Mouse (Mus musculus): Measurements from ENCODE around the gene Fam19a1. TPM values are rescaled to one million over a fixed set of nuclear protein-coding genes. Genes with fewer than 3 reads are reported as not detected.
"Not testable (repeated sequence)": the region's sequence is repeated elsewhere in the genome, so short reads cannot be mapped to it uniquely, and the experiment has no call there.

Gene Fam19a1
- polyA plus RNA-seq, 1 experiment from 2014 or later, result 0.05 TPM

- Histone ChIP-seq H3K9ac (no peak overlapping the region), H3K27ac (no peak overlapping the region), H3K4me2 (no peak overlapping the region), H3K4me1 (no peaks in the 10 kb centered on the region), H3K27me3 (replicated peaks) (no peaks in the 10 kb centered on the region), H3K4me3 (no peak overlapping the region), H3K36me3 (no peaks in the 10 kb centered on the region), H3K9me3 (replicated peaks) (no peaks in the 10 kb centered on the region)
- no peak for ATAC-seq
These were observed 54.1 kb downstream of the Fam19a1 start for GRCm38 (mm10) chr6:96167031-96167430.

DNA sequence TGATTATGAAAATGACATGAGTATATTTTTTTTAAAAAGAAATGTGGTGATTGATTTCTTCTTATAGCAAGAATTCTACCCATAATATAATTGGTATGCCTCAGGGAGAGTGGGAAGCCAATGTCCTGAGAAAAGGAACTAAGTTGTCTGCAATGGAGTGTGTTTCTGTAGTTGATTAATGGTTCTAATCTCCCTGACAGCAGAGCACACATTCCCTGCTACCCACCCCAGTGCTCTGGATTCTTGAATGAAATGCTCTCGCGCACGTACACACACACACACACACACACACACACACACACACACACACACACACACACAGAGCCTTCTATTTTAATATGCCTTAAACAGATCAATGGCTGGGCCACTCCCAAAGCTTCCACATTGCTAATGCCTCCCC lies 60.7 kb downstream of the Fam19a1 start:
- no peak overlapping the region for H3K4me3 ChIP-seq
- ATAC-seq, result no peak
- H3K9ac ChIP-seq, result no peak overlapping the region
- H3K36me3 ChIP-seq, result no peaks in the 10 kb centered on the region
- no CpG with 5 or more reads among the region's 3 CpGs for WGBS (ENCODE audit: insufficient replicate concordance)
- no peaks in the 10 kb centered on the region for H3K27me3 ChIP-seq (replicated peaks)
- no peaks in the 10 kb centered on the region for H3K9me3 ChIP-seq (replicated peaks)
- no peak overlapping the region for H3K4me2 ChIP-seq
- no peaks in the 10 kb centered on the region for H3K4me1 ChIP-seq
- H3K27ac ChIP-seq, result no peak overlapping the region

- H3K4me1 ChIP-seq, result no peaks in the 10 kb centered on the region
- no peak overlapping the region for H3K9ac ChIP-seq
- H3K4me3 ChIP-seq, result no peak overlapping the region
- no peak for ATAC-seq
- no peaks in the 10 kb centered on the region for H3K36me3 ChIP-seq
- H3K27ac ChIP-seq, result no peak overlapping the region
- H3K9me3 ChIP-seq (replicated peaks), result no peaks in the 10 kb centered on the region
- H3K4me2 ChIP-seq, result no peak overlapping the region
- H3K27me3 ChIP-seq (replicated peaks), result no peaks in the 10 kb centered on the region
These were observed 65.6 kb downstream of the Fam19a1 start for GRCm38 (mm10) chr6:96178530-96178929.

DNA sequence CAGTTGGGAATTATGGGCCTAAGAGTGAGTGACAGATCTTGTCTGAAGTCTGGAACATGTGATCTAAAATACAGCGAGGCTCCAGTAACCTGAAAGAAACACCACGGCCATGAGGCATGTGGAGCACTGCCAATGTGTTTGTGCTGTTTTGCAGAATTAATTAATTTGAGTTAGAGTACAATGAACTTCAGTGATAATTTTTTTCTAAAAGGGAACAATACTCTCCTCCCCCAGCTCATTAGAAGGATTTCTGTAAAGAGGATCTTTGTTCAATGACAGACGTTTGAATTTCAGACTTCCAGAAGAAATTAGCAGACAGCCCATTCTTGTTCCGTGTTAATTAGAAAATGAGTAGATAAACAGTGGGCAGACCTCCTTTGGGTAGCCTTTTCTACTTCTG lies 70.4 kb downstream of the Fam19a1 start:
- Histone ChIP-seq H3K27me3 (replicated peaks) (no peaks in the 10 kb centered on the region), H3K9ac (no peak overlapping the region), H3K4me3 (no peak overlapping the region), H3K4me2 (no peak overlapping the region), H3K9me3 (replicated peaks) (no peaks in the 10 kb centered on the region), H3K27ac (no peak overlapping the region), H3K4me1 (no peaks in the 10 kb centered on the region), H3K36me3 (no peaks in the 10 kb centered on the region)
- no peak for ATAC-seq
- WGBS (ENCODE audit: insufficient replicate concordance), result 61% methylated on average over 4 of the region's 4 CpGs

- no peaks in the 10 kb centered on the region for H3K27me3 ChIP-seq (replicated peaks)
- no peaks in the 10 kb centered on the region for H3K36me3 ChIP-seq
- no peak overlapping the region for H3K4me3 ChIP-seq
- H3K4me1 ChIP-seq, result no peaks in the 10 kb centered on the region
- WGBS (ENCODE audit: insufficient replicate concordance), result 39% methylated on average over 2 of the region's 2 CpGs
- H3K27ac ChIP-seq, result no peak overlapping the region
- H3K9ac ChIP-seq, result no peak overlapping the region
- H3K4me2 ChIP-seq, result no peak overlapping the region
- no peaks in the 10 kb centered on the region for H3K9me3 ChIP-seq (replicated peaks)
- no peak for ATAC-seq
These were observed 73.6 kb downstream of the Fam19a1 start for GRCm38 (mm10) chr6:96186517-96186916.

- H3K4me2 ChIP-seq; H3K27ac ChIP-seq; H3K27me3 ChIP-seq (replicated peaks); H3K4me1 ChIP-seq; H3K9ac ChIP-seq; ATAC-seq; H3K9me3 ChIP-seq (replicated peaks); H3K4me3 ChIP-seq; H3K36me3 ChIP-seq: not testable (repeated sequence)
- 67% methylated on average over 2 of the region's 2 CpGs for WGBS (ENCODE audit: insufficient replicate concordance)
These were observed 86.0 kb downstream of the Fam19a1 start for GRCm38 (mm10) chr6:96198991-96199390.

GRCm38 (mm10) chr6:96205395-96205794 lies 92.4 kb downstream of the Fam19a1 start:
- 80% methylated on average over 2 of the region's 2 CpGs for WGBS (ENCODE audit: insufficient replicate concordance)
- Histone ChIP-seq H3K27me3 (replicated peaks) (no peaks in the 10 kb centered on the region), H3K27ac (no peak overlapping the region), H3K9me3 (replicated peaks) (no peaks in the 10 kb centered on the region), H3K4me1 (no peaks in the 10 kb centered on the region), H3K9ac (no peak overlapping the region), H3K4me2 (no peak overlapping the region), H3K4me3 (no peak overlapping the region), H3K36me3 (no peaks in the 10 kb centered on the region)
- no peak for ATAC-seq

DNA sequence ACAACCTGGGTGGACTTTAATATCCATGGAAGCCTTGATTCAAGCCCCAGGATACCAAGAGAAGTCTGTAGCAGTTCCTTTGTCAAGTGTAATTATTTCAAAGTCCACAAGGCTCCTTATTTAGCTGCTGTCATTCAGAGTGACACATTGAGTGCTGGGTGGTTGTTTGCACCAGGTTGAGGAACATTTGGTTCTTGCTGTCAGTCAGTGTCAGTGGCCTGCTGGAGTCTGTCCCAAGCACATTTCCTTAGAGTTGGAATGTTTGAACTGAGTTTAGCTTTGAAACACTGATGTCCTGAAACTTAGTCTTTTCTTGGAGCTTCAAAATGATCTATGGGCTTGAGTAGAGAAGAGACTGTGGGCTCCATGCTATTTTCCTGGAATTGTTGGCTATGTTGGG lies 121.9 kb downstream of the Fam19a1 start:
- H3K27ac ChIP-seq, result no peak overlapping the region
- no peak overlapping the region for H3K4me2 ChIP-seq
- no peak overlapping the region for H3K4me3 ChIP-seq
- H3K9ac ChIP-seq, result no peak overlapping the region
- no peak for ATAC-seq
- H3K4me1 ChIP-seq, result no peaks in the 10 kb centered on the region
- no peaks in the 10 kb centered on the region for H3K9me3 ChIP-seq (replicated peaks)
- no peaks in the 10 kb centered on the region for H3K36me3 ChIP-seq
- H3K27me3 ChIP-seq (replicated peaks), result no peaks in the 10 kb centered on the region

DNA sequence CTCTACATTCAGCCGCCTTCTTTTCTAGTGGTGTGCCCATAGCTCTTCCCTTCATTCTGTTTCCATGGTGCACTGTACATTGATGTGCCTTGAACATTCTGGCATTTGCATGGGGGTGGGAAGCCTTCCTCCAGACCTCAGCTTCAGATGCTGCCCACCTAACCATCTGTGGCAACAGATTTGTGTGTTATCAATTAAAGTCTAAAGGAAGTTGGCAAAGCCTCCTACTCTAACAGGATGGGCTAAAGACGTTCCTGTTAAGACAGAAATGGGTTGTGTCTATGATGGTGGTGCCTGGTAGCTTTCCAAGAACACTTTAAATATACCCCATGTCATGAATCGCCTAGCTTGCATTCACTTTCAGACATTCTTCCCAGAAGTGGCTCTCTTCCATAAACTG lies 131.4 kb downstream of the Fam19a1 start:
- WGBS (ENCODE audit: insufficient replicate concordance), result 58% methylated on average over 3 of the region's 3 CpGs
- Histone ChIP-seq H3K9me3 (replicated peaks) (no peaks in the 10 kb centered on the region), H3K4me1 (no peaks in the 10 kb centered on the region), H3K9ac (no peak overlapping the region), H3K27ac (no peak overlapping the region), H3K4me2 (no peak overlapping the region), H3K4me3 (no peak overlapping the region), H3K36me3 (no peaks in the 10 kb centered on the region), H3K27me3 (replicated peaks) (no peaks in the 10 kb centered on the region)
- ATAC-seq, result no peak

GRCm38 (mm10) chr6:96252001-96252400 lies 139.0 kb downstream of the Fam19a1 start:
- Histone ChIP-seq H3K9ac (no peak overlapping the region), H3K4me2 (no peak overlapping the region), H3K27me3 (replicated peaks) (no peaks in the 10 kb centered on the region), H3K4me3 (no peak overlapping the region), H3K27ac (no peak overlapping the region), H3K4me1 (no peaks in the 10 kb centered on the region), H3K36me3 (no peaks in the 10 kb centered on the region), H3K9me3 (replicated peaks) (no peaks in the 10 kb centered on the region)
- WGBS (ENCODE audit: insufficient replicate concordance), result 76% methylated on average over 3 of the region's 3 CpGs
- ATAC-seq, result no peak

DNA sequence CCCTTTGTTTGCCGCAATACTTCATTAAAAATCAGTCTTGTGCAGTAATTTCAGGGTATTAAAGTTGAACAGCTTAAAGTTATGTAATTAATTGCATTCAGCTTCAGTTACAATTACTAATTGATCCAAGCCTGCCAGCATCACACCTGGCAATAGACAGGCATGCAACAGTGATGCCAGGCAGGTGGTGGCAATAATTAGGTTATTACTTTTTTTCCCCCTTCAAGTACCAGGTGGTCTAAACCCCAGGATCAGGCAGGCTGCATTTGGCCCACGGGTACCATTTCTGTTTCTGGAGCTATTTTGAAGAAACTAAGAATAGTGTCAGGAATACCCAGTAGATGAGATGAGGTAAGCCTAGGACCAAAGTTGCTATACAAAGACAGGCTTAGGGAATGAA lies 141.9 kb downstream of the Fam19a1 start:
- 70% methylated on average over 2 of the region's 2 CpGs for WGBS (ENCODE audit: insufficient replicate concordance)

DNA sequence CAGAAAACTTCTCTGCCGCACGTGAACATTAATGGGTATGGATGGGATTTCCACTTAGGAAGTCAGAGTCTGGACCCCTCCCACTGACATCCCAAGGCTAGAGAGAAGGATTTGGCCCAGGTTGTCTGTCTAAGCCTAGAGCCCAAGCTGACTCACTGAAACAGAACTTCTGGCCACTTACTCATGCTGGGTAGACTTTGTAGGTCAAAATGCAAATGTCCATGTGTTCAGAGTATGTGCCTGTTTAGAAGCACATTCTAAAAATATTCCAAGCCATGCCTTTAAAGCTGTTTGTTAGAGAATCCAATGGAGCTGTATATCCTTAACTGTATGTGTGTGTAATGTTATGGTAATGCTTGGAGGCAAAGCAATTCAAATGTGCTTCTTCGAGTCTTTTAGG lies 145.7 kb downstream of the Fam19a1 start:
- 76% methylated on average over 3 of the region's 3 CpGs for WGBS (ENCODE audit: insufficient replicate concordance)
- ATAC-seq, result no peak
- no peak overlapping the region for H3K4me3 ChIP-seq

More for the DNA sequence above, 141.9 kb downstream of the Fam19a1 start:
- Histone ChIP-seq H3K36me3 (no peaks in the 10 kb centered on the region), H3K4me1 (no peaks in the 10 kb centered on the region), H3K9ac (no peak overlapping the region), H3K27ac (no peak overlapping the region), H3K9me3 (replicated peaks) (no peaks in the 10 kb centered on the region), H3K4me3 (no peak overlapping the region), H3K27me3 (replicated peaks) (no peaks in the 10 kb centered on the region), H3K4me2 (no peak overlapping the region)
- no peak for ATAC-seq

DNA sequence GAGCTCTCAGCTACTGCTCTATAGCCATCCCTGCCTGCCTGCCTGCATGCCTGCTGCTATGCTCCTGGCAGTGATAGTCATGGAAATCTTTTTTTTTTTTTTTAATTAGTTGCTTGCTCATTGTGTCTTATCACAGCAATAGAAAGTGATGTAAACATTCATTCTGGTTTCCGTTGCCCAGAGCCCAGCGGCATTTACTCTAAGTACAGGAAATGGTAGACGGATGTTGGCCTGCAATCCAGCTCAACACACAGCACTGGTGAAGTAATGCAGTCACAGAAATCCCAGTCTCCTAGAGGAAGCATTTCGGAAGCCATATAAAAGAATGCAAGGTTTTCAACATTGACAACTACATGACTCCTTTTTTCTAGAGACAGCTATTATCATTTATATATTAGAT lies 153.5 kb downstream of the Fam19a1 start:
- H3K27me3 ChIP-seq (replicated peaks), result no peaks in the 10 kb centered on the region
- 46% methylated on average over 4 of the region's 4 CpGs for WGBS (ENCODE audit: insufficient replicate concordance)
- H3K9ac ChIP-seq, result no peak overlapping the region
- no peak overlapping the region for H3K27ac ChIP-seq
- no peaks in the 10 kb centered on the region for H3K4me1 ChIP-seq
- H3K4me2 ChIP-seq, result no peak overlapping the region
- H3K36me3 ChIP-seq, result no peaks in the 10 kb centered on the region
- no peaks in the 10 kb centered on the region for H3K9me3 ChIP-seq (replicated peaks)
- ATAC-seq, result no peak
- no peak overlapping the region for H3K4me3 ChIP-seq

More for the DNA sequence above, 145.7 kb downstream of the Fam19a1 start:
- Histone ChIP-seq H3K27ac (no peak overlapping the region), H3K9me3 (replicated peaks) (no peaks in the 10 kb centered on the region), H3K4me1 (no peaks in the 10 kb centered on the region), H3K9ac (no peak overlapping the region), H3K36me3 (no peaks in the 10 kb centered on the region), H3K27me3 (replicated peaks) (no peaks in the 10 kb centered on the region), H3K4me2 (no peak overlapping the region)

DNA sequence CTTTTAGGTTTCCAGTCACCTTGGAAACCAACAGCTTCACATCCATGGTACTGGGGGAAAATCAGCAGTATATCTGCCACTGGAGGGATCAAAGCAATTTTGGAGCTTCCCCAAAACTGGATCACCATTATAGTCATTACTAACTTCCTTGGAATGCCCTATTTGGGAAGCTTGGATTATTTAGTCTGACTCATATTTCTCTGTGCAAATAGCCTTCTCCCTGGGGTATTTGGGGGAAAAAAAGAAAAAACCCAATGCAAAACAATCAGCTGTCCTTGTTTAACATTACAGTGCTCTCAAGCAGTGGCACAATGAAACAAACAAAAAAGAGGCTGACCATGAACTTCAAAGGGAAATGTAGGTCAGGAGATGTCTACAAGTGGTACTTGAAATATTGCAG lies 155.8 kb downstream of the Fam19a1 start:
- Histone ChIP-seq H3K9me3 (replicated peaks) (no peaks in the 10 kb centered on the region), H3K4me1 (no peaks in the 10 kb centered on the region), H3K9ac (no peak overlapping the region), H3K4me2 (no peak overlapping the region), H3K4me3 (no peak overlapping the region), H3K36me3 (no peaks in the 10 kb centered on the region), H3K27ac (no peak overlapping the region), H3K27me3 (replicated peaks) (no peaks in the 10 kb centered on the region)
- no peak for ATAC-seq

Measured in liver, embryonic 12.5 days (tissue).